Mouse (Mus musculus): ENCODE results near the gene 4930562C15Rik. TPM values are rescaled to one million over a fixed set of nuclear protein-coding genes. Genes with fewer than 3 reads are reported as not detected.

Gene 4930562C15Rik
- polyA plus RNA-seq, 1 experiment from 2014 or later, result 0.16 TPM

DNA sequence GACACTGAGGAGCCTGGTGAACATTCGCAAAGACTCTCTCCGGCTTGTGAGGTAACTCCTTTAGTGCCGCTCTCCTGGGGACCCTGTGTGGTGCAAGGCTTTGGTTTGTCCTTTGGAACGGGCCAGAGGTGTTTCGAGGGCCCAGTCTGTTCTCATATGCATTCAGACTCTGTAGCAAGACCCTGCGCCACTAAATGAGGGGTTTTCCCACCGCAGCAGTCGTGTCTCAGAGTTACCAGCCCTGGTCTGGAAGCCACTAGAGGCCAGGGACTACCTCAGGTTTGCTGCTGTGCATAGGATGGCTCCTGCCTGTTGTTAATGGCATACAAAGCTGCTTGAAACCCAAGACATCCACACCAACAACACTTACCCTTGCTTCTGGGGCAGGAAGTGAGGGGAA lies 75.5 kb downstream of the 4930562C15Rik start:
- H3K27ac ChIP-seq, result no peak overlapping the region

DNA sequence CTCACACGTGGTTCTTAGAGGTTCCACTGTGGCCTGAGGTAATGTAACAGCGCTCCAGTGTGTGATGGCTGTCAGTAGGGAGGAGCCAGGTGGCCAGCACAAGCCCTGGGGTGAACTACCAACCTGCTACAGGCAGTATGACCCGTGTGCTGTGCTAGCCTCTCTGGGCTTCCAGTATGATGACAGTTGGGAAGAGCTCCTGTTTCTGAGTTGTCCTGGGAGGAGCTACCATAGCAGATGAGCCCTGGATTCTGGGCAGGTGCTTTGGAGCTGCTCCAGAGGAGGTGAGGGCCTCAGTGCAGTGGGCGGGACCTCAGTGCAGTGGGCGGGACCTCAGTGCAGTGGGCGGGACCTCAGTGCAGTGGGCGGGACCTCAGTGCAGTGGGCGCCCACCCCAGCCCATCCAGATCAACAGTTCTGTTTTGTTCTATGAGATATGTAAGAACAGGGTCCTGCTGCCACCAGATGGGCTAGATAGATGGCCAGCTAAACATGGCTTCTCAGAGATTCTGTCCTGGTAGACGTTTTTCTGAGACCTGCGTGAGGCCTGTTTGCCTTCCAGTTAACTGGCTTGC lies 76.9 kb downstream of the 4930562C15Rik start:
- peaks cover 19% of the 10 kb centered on the region; the same call in 1 of the 2 replicates for H3K79me2 ChIP-seq (ENCODE audit: inconsistent target)
- H3K36me3 ChIP-seq (ENCODE audit: inconsistent target), result peaks cover 33% of the 10 kb centered on the region
- 88% methylated on average over 10 of the region's 10 CpGs for WGBS (ENCODE audit: missing documents)

More for the DNA sequence above, 75.5 kb downstream of the 4930562C15Rik start:
- 93% methylated on average over 8 of the region's 8 CpGs for WGBS (ENCODE audit: missing documents)
- peaks cover 33% of the 10 kb centered on the region for H3K79me2 ChIP-seq (ENCODE audit: inconsistent target)
- H3K36me3 ChIP-seq (ENCODE audit: inconsistent target), result peaks cover 21% of the 10 kb centered on the region
- no peak overlapping the region for H3K4me3 ChIP-seq (ENCODE audit: inconsistent target)

DNA sequence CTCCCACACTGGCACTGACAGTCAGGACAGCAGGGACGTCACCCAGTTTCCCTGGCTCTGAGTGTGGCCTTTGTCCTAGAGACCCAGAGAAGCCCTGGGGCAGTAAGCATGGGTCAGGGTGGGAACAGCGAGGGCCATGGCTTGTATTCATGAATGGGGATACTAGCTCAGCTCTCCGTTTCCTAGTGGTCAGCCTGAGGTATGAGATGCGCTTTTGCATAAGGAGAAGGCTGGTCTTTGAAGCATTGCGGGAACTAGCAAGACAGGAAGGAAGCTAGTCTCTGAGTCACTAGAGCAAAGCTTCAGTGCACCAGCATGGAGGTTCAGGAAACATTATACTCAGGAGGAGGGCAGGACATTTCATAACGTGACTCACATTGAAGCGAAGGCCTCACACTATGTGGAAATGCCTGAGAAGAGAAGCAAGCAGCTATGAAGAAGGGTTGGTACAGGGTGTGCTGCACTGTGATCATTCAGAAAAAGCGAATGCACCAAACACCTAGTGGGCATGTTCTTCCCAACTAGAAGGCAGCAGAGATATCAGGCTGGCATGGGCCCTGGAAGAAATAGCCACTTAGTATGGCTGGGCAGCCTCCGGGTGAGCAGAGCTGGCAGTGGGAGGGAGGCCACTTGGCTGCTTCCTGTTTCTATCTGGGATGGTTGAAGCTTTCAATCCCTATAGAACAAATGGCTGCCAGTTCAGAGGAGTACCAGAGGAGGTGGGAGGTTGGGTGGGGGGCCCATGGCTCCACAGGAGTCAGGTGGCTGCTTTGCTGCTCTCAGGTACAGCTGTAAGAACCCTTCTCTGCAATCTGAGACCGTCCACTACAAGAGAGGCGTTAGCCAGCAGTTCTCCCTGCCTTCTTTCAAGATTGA lies 77.9 kb downstream of the 4930562C15Rik start:
- Histone ChIP-seq H3K79me2 (ENCODE audit: inconsistent target) (peaks cover 16% of the 10 kb centered on the region; the same call in 1 of the 2 replicates), H3K4me3 (ENCODE audit: inconsistent target) (no peak overlapping the region), H3K36me3 (ENCODE audit: inconsistent target) (peaks cover 37% of the 10 kb centered on the region), H3K27ac (peak overlapping the region; percentile 97)
- WGBS (ENCODE audit: missing documents), result 16% methylated on average over 11 of the region's 11 CpGs

More for the DNA sequence above, 76.9 kb downstream of the 4930562C15Rik start:
- Histone ChIP-seq H3K27ac (peak overlapping the region; percentile 97), H3K4me3 (ENCODE audit: inconsistent target) (no peak overlapping the region)

DNA sequence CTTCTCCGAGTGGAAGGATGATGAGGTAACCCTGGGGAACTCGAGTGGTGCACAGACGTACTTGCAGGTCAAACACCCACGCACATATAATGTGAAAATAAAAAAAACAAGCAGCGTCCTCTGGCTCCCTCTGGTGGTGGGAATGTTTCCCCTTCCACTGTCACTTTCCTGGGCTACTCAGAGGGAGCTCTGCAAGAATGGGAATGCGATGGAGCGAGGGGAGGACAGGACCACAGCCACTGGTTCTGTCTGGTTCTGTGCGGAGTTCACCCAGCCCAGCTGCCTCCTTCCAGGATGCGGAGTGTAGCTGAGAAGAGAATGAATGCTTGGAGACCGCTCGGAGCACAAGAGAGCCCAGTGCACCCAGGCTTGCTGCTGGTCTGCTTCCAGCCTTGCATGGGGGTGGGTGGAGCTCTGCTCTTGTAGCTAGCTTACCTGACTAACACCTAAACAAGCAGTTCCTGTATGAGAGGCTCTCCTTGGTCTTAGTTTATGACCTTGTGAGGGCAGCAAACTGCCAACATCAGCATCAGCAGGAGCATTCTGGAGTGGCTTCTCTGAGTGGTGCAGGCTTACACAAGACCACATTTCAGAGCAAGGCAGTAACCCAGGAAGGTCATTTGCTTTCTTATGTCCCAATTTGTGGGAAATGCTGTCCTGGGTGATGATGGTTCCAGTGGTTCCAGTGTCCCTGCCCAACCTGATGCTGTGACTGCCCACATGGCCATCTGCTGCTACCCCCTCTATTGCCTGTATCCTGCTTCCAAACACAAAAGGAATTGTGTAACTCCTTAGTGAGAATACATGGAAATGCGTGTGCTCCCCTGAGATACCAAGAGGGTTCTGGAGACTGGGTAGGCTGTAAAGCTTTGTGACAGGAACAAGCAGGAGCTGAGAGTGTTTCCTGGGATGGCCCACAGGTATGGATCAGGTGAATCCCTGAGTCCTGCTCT lies 78.8 kb downstream of the 4930562C15Rik start:
- H3K36me3 ChIP-seq (ENCODE audit: inconsistent target), result peaks cover 41% of the 10 kb centered on the region
- WGBS (ENCODE audit: missing documents), result 42% methylated on average over 12 of the region's 12 CpGs
- H3K79me2 ChIP-seq (ENCODE audit: inconsistent target), result peaks cover 8% of the 10 kb centered on the region; the same call in 1 of the 2 replicates
- H3K27ac ChIP-seq, result peak overlapping the region; percentile 97
- H3K4me3 ChIP-seq (ENCODE audit: inconsistent target), result no peak overlapping the region

DNA sequence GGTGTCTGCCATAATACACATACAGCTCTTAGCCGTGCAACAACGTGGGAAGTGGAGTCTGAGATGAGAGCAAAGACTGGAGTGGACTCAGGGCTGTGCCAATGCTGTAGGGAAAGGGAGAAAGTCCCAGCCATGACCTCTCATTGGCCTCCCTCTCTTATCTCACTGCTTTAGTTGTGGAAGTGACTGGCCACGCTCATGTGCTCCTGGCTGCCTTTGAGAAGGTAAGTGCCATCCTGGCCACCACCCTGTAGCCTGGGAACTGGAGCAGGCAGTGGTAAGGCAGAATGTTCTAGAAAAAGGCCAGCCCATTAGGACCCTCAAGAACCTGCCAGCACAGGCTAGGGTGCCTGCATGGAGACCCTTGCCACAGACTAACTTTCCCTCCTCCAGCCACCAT lies 80.7 kb downstream of the 4930562C15Rik start:
- Histone ChIP-seq H3K79me2 (ENCODE audit: inconsistent target) (no peaks in the 10 kb centered on the region), H3K36me3 (ENCODE audit: inconsistent target) (peaks cover 34% of the 10 kb centered on the region; the same call in 1 of the 2 replicates), H3K27ac (no peak overlapping the region), H3K4me3 (ENCODE audit: inconsistent target) (no peak overlapping the region)
- 75% methylated on average over 3 of the region's 3 CpGs for WGBS (ENCODE audit: missing documents)

DNA sequence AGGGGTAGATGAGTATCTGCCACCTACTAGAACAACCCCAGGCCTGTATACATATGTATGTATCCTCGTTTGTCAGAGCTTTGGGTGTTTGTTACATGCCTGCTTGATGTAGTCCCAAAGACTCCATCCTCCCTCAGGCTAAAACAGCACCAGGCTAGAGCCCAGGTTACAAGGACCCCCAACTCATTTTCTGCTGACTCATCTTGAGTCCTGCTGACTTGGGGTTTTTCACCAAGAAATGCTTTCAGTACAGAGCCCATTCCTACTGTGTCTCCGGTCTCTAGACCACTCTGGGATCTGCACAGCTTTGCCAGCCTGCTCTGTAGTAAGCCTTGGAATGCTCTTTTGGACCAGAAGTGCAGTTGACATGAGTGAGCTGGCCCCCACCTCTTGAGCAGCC lies 81.4 kb downstream of the 4930562C15Rik start:
- Histone ChIP-seq H3K27ac (no peak overlapping the region), H3K4me3 (ENCODE audit: inconsistent target) (no peak overlapping the region), H3K79me2 (ENCODE audit: inconsistent target) (no peaks in the 10 kb centered on the region), H3K36me3 (ENCODE audit: inconsistent target) (peaks cover 28% of the 10 kb centered on the region; the same call in 1 of the 2 replicates)
- 95% methylated on average over 2 of the region's 2 CpGs for WGBS (ENCODE audit: missing documents)

Other genes starting within 250 kb of the 4930562C15Rik start
- gene Glis2, start 240.7 kb upstream of the 4930562C15Rik start, polyA plus RNA-seq (2018), result 0.06 to 0.16 TPM in 2 of 3 replicates, not detected in the other
- 9.7 to 39.5 TPM (median 23.6 TPM) in 3 replicates for gene Pam16, start 210.4 kb upstream of the 4930562C15Rik start, polyA plus RNA-seq (2018)
- 0.07 TPM in 1 of 3 replicates, not detected in the others for gene Vasn, start 195.5 kb upstream of the 4930562C15Rik start, polyA plus RNA-seq (2018)
- 19.8 to 43.8 TPM (median 25.5 TPM) in 3 replicates for gene Dnaja3, start 195.4 kb upstream of the 4930562C15Rik start, polyA plus RNA-seq (2018)
- 53.4 to 137 TPM (median 97.8 TPM) in 3 replicates for gene Coro7, start 155.6 kb upstream of the 4930562C15Rik start, polyA plus RNA-seq (2018)
- gene Nmral1, start 116.1 kb upstream of the 4930562C15Rik start, polyA plus RNA-seq (2018), result 6.3 to 20.4 TPM (median 15.6 TPM) in 3 replicates
- 195 to 303 TPM (median 234 TPM) in 3 replicates for gene Hmox2, start 109.1 kb upstream of the 4930562C15Rik start, polyA plus RNA-seq (2018)
- gene Cdip1, start 45.1 kb upstream of the 4930562C15Rik start, polyA plus RNA-seq (2018), result 15.0 to 29.2 TPM (median 20.4 TPM) in 3 replicates
- 64.4 to 75.7 TPM (median 71.8 TPM) in 3 replicates for gene Ubald1, start 44.9 kb downstream of the 4930562C15Rik start, polyA plus RNA-seq (2018)
- gene Mgrn1, start 50.8 kb downstream of the 4930562C15Rik start, polyA plus RNA-seq (2018), result 62.2 to 84.4 TPM (median 68.4 TPM) in 3 replicates
- gene Nudt16l1, start 103.3 kb downstream of the 4930562C15Rik start, polyA plus RNA-seq (2018), result 17.1 to 56.6 TPM (median 39.4 TPM) in 3 replicates
- gene Anks3, start 128.8 kb downstream of the 4930562C15Rik start, polyA plus RNA-seq (2018), result 9.0 to 21.1 TPM (median 12.1 TPM) in 3 replicates
- gene Sept12, start 162.4 kb downstream of the 4930562C15Rik start, polyA plus RNA-seq (2018), result not detected in 3 replicates
- gene Smim22, start 171.9 kb downstream of the 4930562C15Rik start, polyA plus RNA-seq (2018), result not detected in 3 replicates
- 10.0 to 27.5 TPM (median 22.6 TPM) in 3 replicates for gene Rogdi, start 178.1 kb downstream of the 4930562C15Rik start, polyA plus RNA-seq (2018)
- gene Glyr1, start 214.4 kb downstream of the 4930562C15Rik start, polyA plus RNA-seq (2018), result 72.3 to 104 TPM (median 77.0 TPM) in 3 replicates
- 24.3 to 40.2 TPM (median 37.5 TPM) in 3 replicates for gene Ubn1, start 214.6 kb downstream of the 4930562C15Rik start, polyA plus RNA-seq (2018)